Mouse (Mus musculus): Measurements from ENCODE around the gene Fam193b.

GRCm38 (mm10) chr13:55574321-55574720, 3.4 kb upstream of the Fam193b start:
- TF ChIP-seq CTCF (IDR thresholded peaks at IDR 0.05; ENCODE audit: low read depth) = no peak
- TF ChIP-seq EP300 (IDR thresholded peaks at IDR 0.05; ENCODE audit: low read depth) = no peak
